Mouse (Mus musculus) layer of hippocampus, postnatal 25 days (tissue): ENCODE results near the gene Pafah1b3. TPM values are rescaled to one million over a fixed set of nuclear protein-coding genes. Genes with fewer than 3 reads are reported as not detected.

ENCODE experiments used
- DNase-seq, 2 experiments: peaks; one replicate each; pipeline ENCODE4 v3.0.0; 2022; ENCODE audit warnings: mixed read lengths in 2 of 2, low spot score in 1 of 2; ENCODE audit errors: extremely low spot score in 1 of 2
- total RNA-seq, 2 experiments: library from RNA; stranded (reverse); gene quantifications; 2 replicates each; pipeline ENCODE4 v1.2.3; 2021

The Pafah1b3 gene
- total RNA-seq, 2 experiments from 2014 or later: 19.2 to 25.2 TPM

- DNase-seq: no peak
Measured at GRCm38 (mm10) chr7:25305956-25306613, 8.3 kb upstream of the Pafah1b3 start, which contains the start of gene Tmem145. Gene Tmem145 (plus strand): TSS chr7:25306106.

- no peak for DNase-seq
Measured at GRCm38 (mm10) chr7:25305481-25305880, 7.7 kb upstream of the Pafah1b3 start.

- DNase-seq: no peak
Measured at GRCm38 (mm10) chr7:25303685-25304006, 5.9 kb upstream of the Pafah1b3 start.

GRCm38 (mm10) chr7:25303003-25303684 lies 5.4 kb upstream of the Pafah1b3 start:
- no peak for DNase-seq

- DNase-seq: no peak
Measured at GRCm38 (mm10) chr7:25301063-25301462, 3.3 kb upstream of the Pafah1b3 start, which contains the start of gene Prr19. Gene Prr19 (plus strand): TSS chr7:25301411.

GRCm38 (mm10) chr7:25296945-25297453 lies 787 bp downstream of the Pafah1b3 start:
- no peak for DNase-seq

GRCm38 (mm10) chr7:25294960-25295722 lies 2.6 kb downstream of the Pafah1b3 start:
- DNase-seq: no peak

GRCm38 (mm10) chr7:25294495-25294894 lies 3.3 kb downstream of the Pafah1b3 start:
- DNase-seq: no peak

- no peak for DNase-seq
Measured at GRCm38 (mm10) chr7:25293191-25293739, 4.5 kb downstream of the Pafah1b3 start.

- no peak for DNase-seq
Measured at GRCm38 (mm10) chr7:25292107-25292506, 5.7 kb downstream of the Pafah1b3 start.

- no peak for DNase-seq
Measured at GRCm38 (mm10) chr7:25290911-25291310, 6.9 kb downstream of the Pafah1b3 start.

- no peak for DNase-seq
Measured at GRCm38 (mm10) chr7:25290463-25290862, 7.3 kb downstream of the Pafah1b3 start.

- no peak for DNase-seq
Measured at GRCm38 (mm10) chr7:25289925-25290324, 7.9 kb downstream of the Pafah1b3 start.

- no peak for DNase-seq
Measured at GRCm38 (mm10) chr7:25288721-25289120, 9.1 kb downstream of the Pafah1b3 start.

GRCm38 (mm10) chr7:25288011-25288410 lies 9.8 kb downstream of the Pafah1b3 start:
- DNase-seq: no peak

GRCm38 (mm10) chr7:25286989-25287388 lies 10.8 kb downstream of the Pafah1b3 start:
- no peak for DNase-seq

- DNase-seq: no peak
Measured at GRCm38 (mm10) chr7:25285511-25286238, 12.1 kb downstream of the Pafah1b3 start.

- DNase-seq: no peak
Measured at GRCm38 (mm10) chr7:25284766-25285165, 13.0 kb downstream of the Pafah1b3 start.

GRCm38 (mm10) chr7:25284171-25284570 lies 13.6 kb downstream of the Pafah1b3 start:
- no peak for DNase-seq

- no peak for DNase-seq
Measured at GRCm38 (mm10) chr7:25283637-25284036, 14.1 kb downstream of the Pafah1b3 start.
